Mouse (Mus musculus) embryonic facial prominence, embryonic 12.5 days (tissue): ENCODE data around the gene Zscan4d. TPM values are rescaled to one million over a fixed set of nuclear protein-coding genes. Genes with fewer than 3 reads are reported as not detected.
"Not testable (repeated sequence)": the region's sequence is repeated elsewhere in the genome, so short reads cannot be mapped to it uniquely, and the experiment has no call there.

ENCODE experiments used
- ATAC-seq: fragments of 200-750 bp; cut with Nextera tagmentation; 2 replicates; pipeline ENCODE4 v1.8.0; 2017; ENCODE audit not compliant: insufficient number of reproducible peaks, insufficient read depth, low FRiP score, low TSS enrichment
- H3K27ac ChIP-seq: fragments of 300-500 bp; sonication (generic); 2 replicates; pipeline ENCODE4 v1.5.1; 2016; ENCODE audit warnings: mild to moderate bottlenecking
- H3K27me3 ChIP-seq: fragments of 300-500 bp; sonication (generic); 2 replicates; pipeline ENCODE4 v1.6.1; 2016; ENCODE audit warnings: mild to moderate bottlenecking, moderate library complexity
- H3K36me3 ChIP-seq: fragments of 300-500 bp; sonication (generic); 2 replicates; pipeline ENCODE4 v1.6.1; 2016; ENCODE audit warnings: mild to moderate bottlenecking
- H3K4me1 ChIP-seq: fragments of 300-500 bp; sonication (generic); 2 replicates; pipeline ENCODE4 v1.6.1; 2016
- H3K4me2 ChIP-seq: fragments of 300-500 bp; sonication (generic); replicated peaks from 2 replicates; pipeline ENCODE4 v1.6.1; 2016; ENCODE audit warnings: mild to moderate bottlenecking, moderate library complexity
- H3K4me3 ChIP-seq: fragments of 300-500 bp; sonication (generic); 2 replicates; pipeline ENCODE4 v1.5.1; 2016; ENCODE audit warnings: mild to moderate bottlenecking
- H3K9ac ChIP-seq: fragments of 300-500 bp; sonication (generic); 2 replicates; pipeline ENCODE4 v1.6.1; 2016; ENCODE audit warnings: mild to moderate bottlenecking, moderate library complexity
- H3K9me3 ChIP-seq: fragments of 300-500 bp; sonication (generic); 2 replicates; pipeline ENCODE4 v1.6.1; 2016; ENCODE audit warnings: mild to moderate bottlenecking, moderate library complexity
- WGBS: fragments of 180-500 bp; shearing (Covaris S2); methylation state at CpG from one replicate; pipeline ENCODE4 v1.1.7; 2016; 5-methylcytosine and 5-hydroxymethylcytosine counted together
- polyA plus RNA-seq: library from polyadenylated mRNA; unstranded; fragments of >200 nt; fragmentation: Nextera tagmentation; extraction: Ambion mirVana; gene quantifications from 2 replicates; pipeline ENCODE4 v1.2.1, GENCODE M21; 2016

Gene Zscan4d
- not detected in 2 replicates for polyA plus RNA-seq

DNA sequence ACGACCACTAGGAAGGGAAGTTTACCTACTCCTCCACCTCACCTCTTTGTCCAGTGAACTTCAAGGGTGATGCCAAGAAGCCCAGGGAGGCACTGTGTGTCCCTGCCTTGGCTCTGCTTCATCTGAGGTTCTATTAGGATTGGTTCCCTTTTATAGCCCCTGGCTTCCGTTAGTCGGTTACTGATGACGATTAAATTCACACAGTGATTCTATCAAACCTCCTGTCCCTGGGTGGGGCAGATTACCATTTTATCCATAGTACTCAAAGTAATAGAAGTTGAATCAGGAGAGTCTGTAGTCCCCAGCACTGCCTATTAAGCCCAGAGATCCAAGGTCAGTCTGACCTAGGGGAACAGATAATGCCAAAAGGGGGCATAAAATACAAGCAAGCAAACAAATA is at the start of gene Zscan4d:
Gene Zscan4d, minus strand, starts transcription at position 101 of the 400 bp plus-strand sequence.
- WGBS: 84% methylated on average over 4 of the region's 4 CpGs
- H3K27me3 ChIP-seq, H3K4me2 ChIP-seq, H3K4me3 ChIP-seq, H3K4me1 ChIP-seq, H3K9me3 ChIP-seq, ATAC-seq, H3K9ac ChIP-seq, H3K27ac ChIP-seq, H3K36me3 ChIP-seq: not testable (repeated sequence)

DNA sequence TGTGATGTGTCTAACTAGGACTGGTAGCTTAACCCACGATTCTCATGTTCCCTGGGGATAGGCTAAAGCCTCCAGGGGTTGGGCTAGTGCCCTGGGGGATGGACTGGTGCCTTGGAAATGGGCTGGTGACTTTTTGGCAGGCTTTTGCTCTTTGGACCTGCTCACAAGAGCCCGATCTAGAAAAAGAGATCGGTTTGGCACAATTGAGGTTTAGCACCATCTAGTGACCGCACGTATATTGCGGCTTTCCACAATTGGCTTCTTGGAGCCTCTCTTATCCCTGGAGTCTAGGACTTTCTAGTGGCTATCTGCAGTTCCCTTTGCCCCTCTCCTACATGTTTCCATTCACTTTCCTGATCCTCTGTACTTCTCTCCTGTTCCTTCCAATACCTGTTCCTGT is 7.9 kb downstream of the Zscan4d start:
- H3K27me3 ChIP-seq, H3K4me1 ChIP-seq, H3K36me3 ChIP-seq, H3K27ac ChIP-seq, ATAC-seq, H3K4me2 ChIP-seq, H3K9ac ChIP-seq, H3K4me3 ChIP-seq: not testable (repeated sequence)
- WGBS: 33% methylated on average over 6 of the region's 6 CpGs
- peaks cover 12% of the 10 kb centered on the region; the same call in 1 of the 2 replicates for H3K9me3 ChIP-seq

Other genes starting within 250 kb of the Zscan4d start
- not detected in 2 replicates for gene Zscan4c, start 160.4 kb downstream of the Zscan4d start, polyA plus RNA-seq
- not detected in 2 replicates for gene Zscan4-ps1, start 96.5 kb downstream of the Zscan4d start, polyA plus RNA-seq
- gene Zscan4e, start 144.5 kb upstream of the Zscan4d start, polyA plus RNA-seq: not detected in 2 replicates
- gene Zscan4f, start 231.8 kb upstream of the Zscan4d start, polyA plus RNA-seq: not detected in 2 replicates